Mouse (Mus musculus) fibroblast of lung, adult 2 months (primary cell): ENCODE results near the gene Ccdc69.

Experiments
- DNase-seq: peaks from one replicate; pipeline ENCODE4 v3.0.0-alpha.2; 2011; ENCODE audit warnings: low read depth

Ccdc69 gene

DNA sequence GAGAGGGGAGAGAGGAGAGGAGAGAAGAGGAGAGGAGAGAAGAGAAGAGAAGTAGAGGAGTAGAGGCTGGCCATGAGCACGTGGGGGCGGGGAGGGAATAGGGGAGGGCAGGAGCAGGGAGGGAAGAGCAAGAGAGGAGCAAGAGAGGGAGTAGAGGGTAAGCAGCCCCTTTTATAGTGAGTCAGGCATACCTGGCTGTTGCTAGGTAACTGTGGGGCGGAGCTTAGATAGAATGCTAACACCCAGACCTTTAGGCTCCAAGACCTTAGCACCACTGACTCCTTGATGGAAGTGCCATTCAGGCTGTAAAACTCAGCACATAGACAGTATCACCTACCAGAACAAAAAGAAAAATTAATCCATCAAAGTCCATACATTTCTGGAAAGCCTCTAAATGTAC, 41.3 kb downstream of the Ccdc69 start:
- DNase-seq: no peak

DNA sequence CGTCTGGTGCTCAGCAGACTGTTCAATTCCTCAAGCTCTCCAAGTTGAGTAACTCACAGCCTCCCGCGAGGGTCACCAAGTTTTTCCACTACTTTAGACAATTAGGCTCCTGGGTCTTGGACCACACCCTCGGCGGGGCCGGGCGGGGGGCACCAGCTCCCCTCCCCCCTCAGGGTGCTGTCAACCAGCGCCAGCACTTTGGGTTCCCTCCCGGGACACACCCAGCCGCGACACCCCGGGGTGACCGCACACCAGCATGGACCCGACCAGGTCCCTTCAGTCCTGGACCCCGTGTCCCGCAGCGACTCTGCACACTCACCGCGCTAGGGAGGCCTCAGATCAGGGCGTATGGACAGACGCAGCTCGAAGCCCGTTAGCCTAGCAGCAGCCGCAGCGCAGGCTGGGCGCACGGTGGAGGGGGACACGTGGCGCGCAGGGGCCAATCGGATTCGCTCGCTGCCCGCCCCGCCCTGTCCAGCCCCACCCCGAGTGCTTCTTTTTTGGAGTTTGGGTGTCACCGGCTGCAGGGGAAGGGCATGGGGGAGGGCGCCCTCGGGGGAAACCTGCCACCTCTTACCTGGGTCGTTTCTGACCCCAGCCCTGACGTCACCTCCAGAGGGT, 44.8 kb downstream of the Ccdc69 start, which contains the start of gene Anxa6:
TSS of gene Anxa6 (minus strand) at position 406 of the 621 bp plus-strand sequence.
- DNase-seq: peak; percentile 56

DNA sequence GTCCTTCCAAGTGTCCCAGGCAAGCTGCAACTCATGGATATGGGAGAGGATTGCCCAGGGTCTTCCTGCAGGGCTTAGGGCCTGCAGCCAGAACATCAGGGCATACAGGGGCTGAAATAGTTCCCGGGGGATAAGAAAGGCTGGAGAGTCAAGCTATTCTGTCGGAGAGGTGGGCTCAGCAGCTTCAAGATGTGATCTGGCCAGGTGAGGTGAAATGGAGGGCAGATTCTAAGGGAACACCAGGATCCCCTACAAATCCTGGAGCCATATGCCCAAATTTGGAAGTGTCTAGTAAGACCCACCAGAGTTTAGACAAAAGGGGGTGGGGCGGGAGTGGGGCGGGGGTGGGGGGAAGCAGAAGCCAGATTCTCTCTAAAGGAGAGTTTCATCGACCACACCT, 45.6 kb downstream of the Ccdc69 start:
- DNase-seq: no peak

DNA sequence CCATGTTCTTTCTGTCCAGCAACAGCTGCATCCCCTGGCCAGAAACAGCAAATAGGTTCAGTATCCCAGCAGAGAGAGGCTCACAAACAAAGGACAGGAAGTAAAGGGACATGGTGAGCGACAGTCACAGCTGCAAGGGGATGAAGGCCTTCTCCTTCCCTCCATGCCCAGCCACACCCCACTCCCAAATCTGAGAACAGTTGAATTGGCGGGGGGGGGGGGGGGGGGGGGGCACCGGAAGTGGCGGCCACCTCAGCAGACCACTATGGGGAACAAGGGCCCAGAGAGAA, 46.0 kb downstream of the Ccdc69 start:
- no peak for DNase-seq

DNA sequence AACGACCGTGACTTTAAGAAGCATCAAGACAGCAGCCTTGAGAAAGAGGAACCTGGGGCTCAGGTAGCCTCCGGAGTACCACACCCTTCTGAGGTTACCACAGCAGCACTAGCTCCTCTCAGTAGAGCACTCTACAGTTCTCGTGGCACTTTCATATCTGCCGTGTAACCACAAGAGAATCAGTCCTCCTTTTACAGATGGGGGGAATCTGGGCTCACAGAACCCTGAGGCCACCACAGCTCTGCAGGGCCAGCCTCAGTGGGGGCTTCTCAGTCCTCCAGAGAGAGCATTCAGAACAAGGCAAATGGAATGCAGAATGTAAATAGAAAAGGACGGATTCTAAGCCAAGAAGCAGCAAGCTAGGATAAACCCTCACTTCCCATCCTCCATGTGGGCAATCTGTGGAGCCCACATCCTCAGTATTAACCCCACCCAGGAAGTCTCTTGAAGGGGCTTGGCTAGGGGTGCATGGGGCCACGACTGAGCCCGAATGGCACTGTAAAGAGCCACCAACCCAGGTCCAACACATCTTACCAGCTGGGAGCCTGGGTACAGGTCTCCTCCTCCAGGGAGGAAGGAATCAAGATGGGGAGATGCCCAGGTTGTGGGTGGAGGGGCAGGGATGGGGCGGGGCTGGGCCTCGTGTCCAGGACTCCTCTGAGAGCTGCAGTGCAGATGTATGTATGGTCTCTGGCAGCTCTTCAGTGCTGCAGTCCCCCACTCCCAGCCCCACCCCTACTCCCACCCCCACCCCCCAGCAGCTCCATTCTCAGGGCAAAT, 46.5 kb downstream of the Ccdc69 start:
- no peak for DNase-seq

DNA sequence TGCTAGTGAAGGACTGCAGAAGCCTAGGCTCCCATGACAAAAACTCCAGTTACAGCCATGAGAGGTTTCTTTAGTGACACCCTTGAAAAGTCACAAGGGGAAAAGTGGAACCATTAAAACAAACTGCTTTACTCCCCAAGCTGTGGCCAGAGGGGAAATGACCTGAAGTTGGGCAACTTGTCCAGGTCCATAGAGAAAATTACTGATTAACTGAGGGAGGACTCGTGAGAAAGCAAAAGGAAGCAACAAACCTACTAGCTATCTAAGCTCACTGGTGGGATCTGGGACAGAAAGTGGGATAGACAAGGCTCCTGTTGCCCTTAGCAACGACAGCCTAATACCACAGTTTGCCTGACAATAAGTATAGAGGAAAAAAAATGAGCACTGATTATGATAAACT, 49.4 kb downstream of the Ccdc69 start:
- no peak for DNase-seq

DNA sequence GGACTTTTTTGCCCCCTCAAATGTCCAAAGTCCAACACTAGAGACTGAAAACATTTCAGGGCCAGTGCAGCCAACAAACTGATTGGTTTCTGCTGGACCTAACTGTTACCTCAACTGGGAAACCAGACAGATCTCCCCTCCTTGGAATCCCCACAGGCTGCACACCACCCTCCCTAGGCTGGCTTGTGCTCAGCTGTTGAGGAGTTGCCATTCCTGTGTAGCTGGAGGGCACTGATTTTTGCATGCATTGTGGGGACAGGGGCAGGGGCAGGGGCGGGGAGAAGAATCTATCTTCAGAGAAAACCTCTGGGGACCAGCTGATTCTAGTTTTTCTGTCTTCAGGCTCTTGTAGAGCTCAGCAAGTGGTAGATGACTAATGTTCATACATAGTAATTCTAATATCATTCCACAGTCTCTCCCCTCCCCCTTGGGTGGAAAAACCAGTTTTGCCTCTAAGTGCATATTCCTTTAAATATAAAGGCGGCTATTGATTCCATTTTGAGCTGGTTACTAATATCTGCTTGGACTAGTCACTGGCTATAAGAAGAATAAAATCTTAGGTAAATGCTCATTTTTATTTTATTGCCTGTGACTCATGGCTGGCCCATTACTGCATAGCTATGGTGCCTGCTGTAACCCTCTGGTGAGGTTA, 50.6 kb downstream of the Ccdc69 start:
- DNase-seq: peak; percentile 46

DNA sequence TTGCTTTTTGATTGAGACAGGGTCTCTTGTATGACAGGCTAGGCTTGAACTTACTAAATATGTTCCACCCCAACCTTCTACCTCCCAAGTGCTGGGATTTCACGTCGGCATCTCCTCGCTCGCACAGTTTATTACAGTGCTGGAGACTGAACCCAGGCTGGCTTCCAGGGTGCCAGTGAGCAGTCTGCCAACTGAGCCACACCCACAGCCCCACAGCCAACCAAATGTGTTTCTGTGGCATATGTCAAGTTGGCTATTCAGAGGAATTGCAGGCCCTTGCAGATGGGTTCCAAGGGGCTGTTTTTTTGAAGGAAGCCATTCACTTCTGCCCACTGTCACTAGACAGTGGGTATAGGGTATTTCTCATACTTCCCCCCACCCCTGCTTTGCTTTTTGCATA, 52.0 kb downstream of the Ccdc69 start:
- no peak for DNase-seq

DNA sequence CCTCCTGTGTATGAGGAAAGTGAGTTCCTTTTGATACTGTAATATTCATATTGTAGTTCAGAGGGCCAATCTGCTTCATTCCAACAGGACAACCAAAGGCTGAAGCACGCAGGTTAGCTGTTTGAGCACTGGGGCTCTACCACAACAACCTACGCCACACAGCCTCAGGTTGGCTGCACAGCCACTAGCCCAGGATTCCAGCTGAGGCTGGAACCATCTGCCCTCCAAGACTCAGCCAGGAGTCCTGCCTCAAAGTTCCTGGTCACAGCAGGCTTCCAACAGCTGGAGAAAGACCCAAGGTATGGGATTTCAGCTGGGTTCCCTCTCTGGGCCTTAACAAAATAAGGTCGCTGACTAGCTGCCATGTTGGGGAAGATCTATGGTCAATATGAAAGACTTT, 54.3 kb downstream of the Ccdc69 start:
- no peak for DNase-seq

DNA sequence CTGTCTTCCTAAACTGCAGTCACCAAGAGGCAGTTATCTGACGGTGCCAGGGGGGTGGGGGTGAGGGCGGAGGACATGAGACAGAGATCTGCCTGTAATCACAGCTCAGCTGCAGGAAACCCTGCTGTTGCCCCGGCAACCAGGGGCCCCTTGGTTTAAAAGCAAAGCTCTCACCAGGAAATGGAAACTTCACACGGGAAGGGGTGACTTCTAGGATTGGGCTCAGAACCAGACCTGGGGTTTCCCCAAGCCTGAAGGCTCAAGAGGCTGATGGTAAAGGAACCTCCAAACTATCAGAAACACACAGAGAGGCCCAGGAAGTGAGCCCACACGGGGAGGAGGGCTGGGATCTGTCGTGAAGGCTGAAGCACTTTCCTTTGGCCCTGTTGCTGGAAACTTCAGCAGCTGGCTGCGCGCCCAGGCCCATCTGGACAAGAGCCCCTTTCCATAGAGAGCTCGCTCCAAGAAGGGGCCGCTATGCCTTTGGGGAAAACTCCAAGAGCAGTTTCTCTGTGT, 54.8 kb downstream of the Ccdc69 start:
- DNase-seq: peak; percentile 65

DNA sequence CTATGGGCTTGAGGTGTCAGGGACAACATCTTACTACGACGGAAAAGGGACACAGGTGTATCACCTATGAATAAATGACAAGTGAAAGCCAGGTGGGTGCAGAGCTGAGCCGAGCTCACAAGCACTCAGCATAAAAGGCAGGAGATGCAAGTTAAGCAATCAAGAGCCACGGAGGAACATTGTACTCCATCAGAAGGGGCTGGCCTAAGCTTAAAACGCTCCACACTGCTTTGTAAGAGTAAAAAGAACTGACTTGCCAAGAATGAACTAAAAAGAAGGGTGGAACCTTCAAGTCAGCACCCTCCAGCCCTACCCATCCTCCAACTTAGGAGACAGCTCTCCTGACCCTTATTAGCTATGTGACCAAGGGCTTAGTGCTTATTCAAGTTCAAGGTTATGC, 55.4 kb downstream of the Ccdc69 start:
- no peak for DNase-seq

DNA sequence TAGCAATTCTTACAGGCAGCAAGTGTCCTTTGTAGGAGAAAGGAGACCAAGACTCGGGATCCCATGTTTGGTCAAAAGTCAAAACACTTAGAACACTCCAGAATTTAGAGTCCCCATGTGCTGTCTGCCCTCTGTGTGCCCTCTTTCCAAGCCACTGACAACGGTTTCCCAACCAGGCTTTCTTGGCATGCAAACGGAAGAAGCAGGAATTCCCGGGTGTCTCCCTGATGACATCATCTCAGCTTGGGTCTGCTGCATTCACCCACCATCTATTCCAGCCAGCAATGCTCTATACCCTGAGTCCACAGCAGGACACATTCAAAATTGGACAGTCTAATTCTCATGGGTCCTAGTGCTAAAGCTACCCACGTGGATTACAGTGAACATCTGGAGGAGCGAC, 56.1 kb downstream of the Ccdc69 start:
- peak; percentile 29 for DNase-seq

DNA sequence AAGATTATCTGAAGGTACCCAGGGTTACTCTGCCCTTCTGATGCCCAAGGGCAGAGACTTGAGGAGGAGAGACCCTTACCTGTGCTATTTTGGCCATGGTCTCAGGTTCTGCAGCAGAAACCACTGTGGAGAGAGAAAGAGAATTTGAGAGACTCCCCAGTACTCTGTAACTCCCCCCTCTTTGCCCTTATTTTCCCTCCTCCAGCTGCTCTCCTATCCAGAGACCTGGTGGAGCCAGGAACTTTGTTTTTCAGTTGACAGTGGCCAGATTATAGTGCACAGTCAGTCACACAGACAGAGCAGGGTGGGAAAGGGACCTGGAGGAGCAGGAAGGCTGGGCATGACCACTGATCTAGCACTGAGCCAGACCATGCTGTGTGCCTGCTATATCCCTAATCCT, 56.5 kb downstream of the Ccdc69 start:
- DNase-seq: no peak

DNA sequence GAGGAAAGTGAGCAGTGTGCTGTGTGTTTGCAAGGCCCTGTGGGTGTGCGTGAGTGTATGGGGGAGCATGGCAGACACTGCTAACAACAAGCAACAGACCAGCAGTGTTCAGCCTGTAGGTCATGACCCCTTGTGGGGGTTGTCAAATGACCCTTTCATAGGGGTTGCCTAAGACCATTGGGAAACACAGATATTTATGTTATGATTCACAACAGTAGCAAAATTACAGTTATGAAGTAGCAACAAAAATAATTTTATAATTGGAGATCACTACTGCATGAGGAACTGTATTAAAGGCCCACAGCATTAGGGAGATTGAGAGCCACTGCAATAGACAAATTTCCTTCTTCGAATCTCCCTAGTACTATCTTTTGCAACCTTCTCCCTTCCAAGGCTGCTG, 58.2 kb downstream of the Ccdc69 start:
- no peak for DNase-seq

DNA sequence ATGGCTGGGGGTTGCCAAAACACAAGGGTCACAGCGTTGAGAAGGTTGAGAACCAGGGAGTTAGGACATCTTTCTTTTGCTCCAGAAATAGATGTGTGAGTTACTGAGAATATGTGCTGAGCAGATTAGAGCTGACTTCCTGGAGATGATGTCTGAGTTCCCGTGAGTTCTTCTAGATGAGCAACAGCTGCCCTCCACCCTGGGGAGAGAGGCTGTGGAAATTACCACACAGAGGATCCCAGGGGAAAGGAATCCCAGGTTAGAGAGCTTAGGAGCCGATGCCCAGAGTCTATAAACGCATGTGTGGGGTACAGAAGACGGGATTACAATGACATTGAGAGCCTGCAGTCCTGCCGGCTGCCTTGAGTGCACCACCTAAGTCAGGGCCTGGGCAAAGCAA, 59.9 kb downstream of the Ccdc69 start:
- no peak for DNase-seq

DNA sequence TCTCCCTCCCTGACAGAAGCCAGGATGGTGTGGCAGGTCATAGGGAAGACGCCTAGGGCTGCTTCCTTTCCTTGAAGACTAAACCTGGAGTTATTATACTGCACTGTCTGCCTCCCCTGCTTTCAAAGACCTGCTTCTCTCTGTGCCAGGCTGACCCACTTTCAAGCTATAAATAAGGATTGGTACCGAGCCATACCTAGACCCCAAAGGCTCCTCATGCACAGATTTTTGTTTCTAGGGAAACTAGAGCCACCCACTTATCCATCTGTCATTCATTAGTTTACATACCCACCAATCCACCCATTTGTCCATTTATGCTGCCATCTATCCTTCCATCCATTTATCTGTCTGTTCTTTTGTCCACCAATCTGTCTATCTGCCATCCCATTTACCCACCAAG, 60.7 kb downstream of the Ccdc69 start:
- no peak for DNase-seq

DNA sequence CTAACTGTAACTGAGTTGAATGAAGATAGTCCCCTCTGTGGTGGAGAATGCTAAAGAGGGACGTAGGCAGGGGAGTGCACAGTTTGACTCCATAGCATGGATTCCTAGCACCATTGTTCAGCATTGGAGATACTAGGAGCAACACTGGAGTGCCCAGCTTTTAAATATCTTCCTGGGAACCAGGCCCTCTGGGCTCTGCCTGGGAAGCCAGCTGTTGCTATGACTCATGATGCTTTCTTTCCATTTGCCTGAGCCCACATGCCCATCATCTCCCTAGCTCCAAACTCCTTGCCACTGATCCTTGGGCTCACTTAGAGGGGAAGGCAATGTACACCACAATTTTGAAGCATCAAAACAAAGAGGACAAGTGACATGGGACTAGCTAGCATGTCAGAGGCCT, 61.2 kb downstream of the Ccdc69 start:
- no peak for DNase-seq

DNA sequence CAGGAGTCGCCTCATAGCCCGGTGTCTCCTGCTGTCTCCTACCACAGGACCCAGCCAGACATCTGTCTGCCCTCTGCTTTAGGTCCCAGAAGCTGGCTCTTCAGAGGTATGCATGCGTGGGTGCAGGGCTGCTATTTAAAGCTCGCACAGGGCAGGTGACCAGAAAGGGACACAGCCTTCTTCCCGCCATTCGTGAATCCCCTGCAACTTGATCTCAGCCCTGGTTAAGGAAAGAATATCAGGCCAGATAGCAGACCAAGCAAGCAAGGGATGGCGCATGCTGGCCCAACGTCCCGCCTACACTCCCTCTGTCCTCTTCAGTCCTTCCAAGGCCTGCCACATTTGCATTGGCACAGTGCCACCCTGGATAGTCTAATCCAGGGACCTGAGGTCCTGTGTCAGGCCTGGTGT, 62.1 kb downstream of the Ccdc69 start:
- no peak for DNase-seq

DNA sequence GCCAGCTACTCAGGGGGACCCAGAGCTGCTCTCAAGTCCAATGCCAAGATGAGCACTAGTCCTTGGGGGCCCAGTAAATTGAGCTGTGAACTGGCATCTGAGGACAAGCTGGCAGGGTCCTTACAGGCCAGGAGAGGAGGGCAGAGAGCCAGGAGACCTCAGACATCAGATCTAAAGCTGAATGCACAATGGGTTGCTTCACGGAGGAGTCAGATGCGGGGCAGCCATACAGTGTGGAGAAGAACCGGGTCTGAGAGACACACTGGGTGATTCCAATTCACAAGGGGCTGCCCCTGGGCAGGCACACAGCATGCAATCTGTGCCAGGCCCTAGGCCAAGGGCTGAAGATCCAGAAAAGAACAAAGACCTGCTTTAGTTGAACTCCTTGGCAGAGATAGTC, 62.7 kb downstream of the Ccdc69 start:
- no peak for DNase-seq

DNA sequence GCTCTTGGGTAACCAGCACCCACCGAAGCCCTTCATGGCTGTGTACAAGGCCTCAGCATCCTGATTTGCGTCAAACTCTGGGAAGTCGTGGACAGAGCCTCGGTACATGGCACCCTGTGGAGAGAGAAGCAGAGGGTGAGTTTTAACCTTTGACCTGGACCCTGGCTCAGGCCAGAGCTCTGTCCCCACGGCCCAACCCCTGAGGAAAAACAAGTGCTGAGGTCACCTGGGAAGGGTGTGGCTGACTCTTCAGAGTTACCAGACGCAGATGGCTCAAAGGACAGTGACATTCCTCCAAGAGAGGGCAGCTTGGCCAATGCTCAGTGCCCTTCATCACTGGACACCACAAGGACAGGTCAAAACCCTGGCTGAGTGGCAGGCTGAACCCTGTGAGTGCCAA, 64.1 kb downstream of the Ccdc69 start:
- no peak for DNase-seq

DNA sequence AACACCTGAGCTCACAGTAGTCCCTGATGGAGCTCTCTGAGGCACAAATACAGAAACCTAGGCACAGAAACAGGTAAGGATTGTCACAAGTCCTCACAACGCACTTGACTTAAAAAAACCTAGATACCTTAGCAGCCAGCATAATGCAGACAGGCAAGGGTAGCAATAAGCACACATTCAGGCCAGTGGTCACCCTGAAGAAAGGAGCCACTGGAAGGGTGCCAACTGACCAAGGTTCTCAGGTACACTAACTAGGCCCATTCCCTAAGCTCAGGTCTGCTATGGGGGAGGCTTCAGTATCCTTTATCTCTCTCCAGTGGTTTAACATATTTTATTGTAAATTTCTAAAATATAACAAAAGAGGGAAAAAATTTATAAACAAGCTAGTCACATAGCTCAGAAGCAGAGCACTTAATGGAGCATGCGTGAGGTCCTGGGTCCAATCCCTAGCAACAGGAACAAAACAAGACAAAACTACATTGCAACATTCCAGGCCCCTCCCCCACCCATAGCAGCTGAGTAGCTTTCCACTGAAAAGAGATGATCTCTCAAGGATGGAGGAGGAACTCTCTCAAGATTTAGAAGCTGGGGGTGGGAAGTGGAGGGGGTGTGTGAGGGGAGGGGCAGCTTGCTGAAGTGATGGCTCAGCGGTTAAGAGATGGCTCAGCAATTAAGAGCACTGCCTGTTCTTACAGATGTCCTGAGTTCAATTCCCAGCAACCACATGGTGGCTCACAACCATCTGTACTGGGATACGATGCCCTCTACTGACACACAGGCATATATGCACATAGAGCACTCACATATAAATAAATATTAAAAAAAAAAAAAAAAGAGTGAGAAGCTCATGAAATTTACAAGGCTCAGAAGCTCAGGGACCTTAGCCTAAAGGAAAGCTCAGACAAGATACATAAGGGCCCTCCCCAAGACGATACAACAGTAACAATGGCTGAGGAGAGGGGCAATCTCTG, 65.1 kb downstream of the Ccdc69 start:
- peak; percentile 35 for DNase-seq

DNA sequence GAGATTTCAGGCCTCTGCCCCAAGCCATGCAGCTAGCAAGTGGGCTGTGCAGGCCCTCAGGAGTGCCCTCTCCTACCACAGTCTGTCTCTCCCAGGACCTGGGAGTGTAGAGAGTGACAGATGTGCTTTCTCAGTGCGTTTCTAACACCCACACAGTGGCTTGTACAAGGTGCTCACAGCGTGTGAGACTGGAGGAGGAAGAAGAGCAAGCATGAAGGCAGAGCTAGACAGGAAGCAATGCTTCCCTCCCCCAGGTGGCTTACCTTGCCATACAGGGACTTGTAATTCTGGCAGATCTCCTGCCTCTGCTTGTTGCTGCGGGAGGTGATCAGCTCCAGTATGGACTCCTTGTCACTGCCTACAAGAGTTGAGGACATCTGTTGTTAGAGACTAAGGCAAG, 66.5 kb downstream of the Ccdc69 start:
- no peak for DNase-seq
